Mouse (Mus musculus) forebrain, postnatal 0 days (tissue): Measurements from ENCODE around the gene Pgp. TPM values are rescaled to one million over a fixed set of nuclear protein-coding genes. Genes with fewer than 3 reads are reported as not detected.

Experiments
- ATAC-seq: fragments of 200-750 bp; cut with Nextera tagmentation; 2 replicates; pipeline ENCODE4 v1.8.0; 2017; ENCODE audit warnings: mild to moderate bottlenecking, moderate library complexity
- DNase-seq: peaks from one replicate; pipeline ENCODE4 v3.0.0-alpha.2; 2015
- H3K27ac ChIP-seq: fragments of 300-500 bp; sonication (generic); 2 replicates; pipeline ENCODE4 v1.5.1; 2014; ENCODE audit warnings: low read depth, mild to moderate bottlenecking, antibody characterized with exemption, low read length, moderate library complexity, mixed read lengths
- H3K27me3 ChIP-seq: fragments of 300-500 bp; sonication (generic); 2 replicates; pipeline ENCODE4 v1.6.1; 2014; ENCODE audit warnings: mild to moderate bottlenecking, low read length, mixed read lengths; ENCODE audit not compliant: insufficient read depth
- H3K36me3 ChIP-seq: fragments of 300-500 bp; sonication (generic); 2 replicates; pipeline ENCODE4 v1.6.1; 2014; ENCODE audit warnings: mild to moderate bottlenecking, moderate library complexity; ENCODE audit not compliant: insufficient read depth
- H3K4me1 ChIP-seq: fragments of 300-500 bp; sonication (generic); 2 replicates; pipeline ENCODE4 v1.6.1; 2014; ENCODE audit warnings: antibody characterized with exemption; ENCODE audit not compliant: insufficient read depth
- H3K4me2 ChIP-seq: fragments of 300-500 bp; sonication (generic); 2 replicates; pipeline ENCODE4 v1.6.1; 2014; ENCODE audit warnings: low read depth, mild to moderate bottlenecking, moderate library complexity
- H3K4me3 ChIP-seq: fragments of 300-500 bp; sonication (generic); 2 replicates; pipeline ENCODE4 v1.5.1; 2014; ENCODE audit warnings: low read depth, low read length, mixed read lengths
- H3K9ac ChIP-seq: fragments of 300-500 bp; sonication (generic); 2 replicates; pipeline ENCODE4 v1.6.1; 2014; ENCODE audit warnings: mild to moderate bottlenecking
- H3K9me3 ChIP-seq: fragments of 300-500 bp; sonication (generic); 2 replicates; pipeline ENCODE4 v1.6.1; 2016; ENCODE audit warnings: low read length
- CTCF ChIP-seq: sonication (generic); IDR thresholded peaks from 2 replicates; pipeline ENCODE4 v1.5.1; 2016; ENCODE audit warnings: antibody characterized with exemption, control low read depth, low read depth
- WGBS: fragments of 180-500 bp; shearing (Covaris S2); extraction: QIAGEN DNeasy Blood & Tissue Kit; methylation state at CpG from one replicate; pipeline ENCODE4 v1.1.7; 2014; 5-methylcytosine and 5-hydroxymethylcytosine counted together
- polyA plus RNA-seq: library from polyadenylated mRNA; unstranded; fragments of >200 nt; fragmentation: Nextera tagmentation; extraction: Ambion mirVana; gene quantifications from 2 replicates; pipeline ENCODE4 v1.2.1, GENCODE M21; 2015
- total RNA-seq: library from RNA; depleted of rRNA; stranded (reverse); fragments of >200 nt; gene quantifications from 2 replicates; pipeline ENCODE4 v1.2.3, GENCODE M21; 2014

Gene Pgp
- total and polyA plus RNA-seq, 2 experiments from 2014 or later = 37.8 to 72.5 TPM

DNA sequence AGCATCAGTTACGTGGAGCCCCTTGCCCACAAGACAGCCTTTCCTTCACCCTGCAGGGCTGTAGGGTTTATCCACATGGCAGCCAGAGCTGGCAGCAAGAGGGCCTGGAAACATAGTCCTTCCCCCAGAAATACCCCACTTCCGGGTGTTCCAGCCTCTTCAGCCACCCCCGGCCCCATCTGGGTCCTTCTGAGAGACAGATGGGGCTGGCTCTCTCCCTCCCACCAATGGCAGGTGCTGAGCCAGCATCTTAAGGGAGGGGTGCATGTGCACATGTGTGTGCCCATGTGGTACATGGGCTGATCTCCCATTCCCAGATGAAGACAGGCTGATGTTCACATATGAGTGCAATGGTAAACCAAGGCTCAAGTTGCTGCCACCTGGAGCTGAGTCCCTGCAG, 25.3 kb downstream of the Pgp start:
- H3K4me3 ChIP-seq = no peak overlapping the region
- H3K36me3 ChIP-seq = peaks cover 50% of the 10 kb centered on the region
- H3K4me2 ChIP-seq = no peak overlapping the region
- H3K9ac ChIP-seq = no peak overlapping the region
- H3K9me3 ChIP-seq = no peaks in the 10 kb centered on the region
- H3K4me1 ChIP-seq = peaks cover 4% of the 10 kb centered on the region; the same call in 1 of the 2 replicates
- no peak for DNase-seq
- H3K27me3 ChIP-seq = no peaks in the 10 kb centered on the region
- 64% methylated on average over 3 of the region's 3 CpGs for WGBS
- no peak for TF ChIP-seq CTCF
- peak; percentile 30 for ATAC-seq
- peak overlapping the region; percentile 21; the same call in 1 of the 2 replicates for H3K27ac ChIP-seq

DNA sequence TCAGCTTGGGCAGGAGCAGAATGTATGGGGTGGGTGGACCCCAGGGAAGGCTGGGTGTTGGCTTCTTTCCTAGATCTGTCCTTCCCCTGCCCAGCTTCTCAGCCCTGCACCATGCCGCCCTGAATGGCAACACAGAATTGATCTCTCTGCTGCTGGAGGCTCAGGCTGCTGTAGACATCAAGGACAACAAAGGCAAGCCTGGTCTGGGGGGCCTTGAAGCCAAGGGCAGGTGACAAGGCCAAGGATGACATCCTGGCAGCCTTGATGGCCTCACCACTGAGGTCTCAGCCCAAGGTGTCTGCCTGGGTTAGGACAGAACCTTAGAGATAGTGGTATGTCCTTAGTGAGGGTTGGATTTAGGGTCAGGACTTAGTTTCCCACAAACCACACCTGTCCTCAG, 25.8 kb downstream of the Pgp start:
- no peak for ATAC-seq
- no peak for DNase-seq
- Histone ChIP-seq H3K27me3 (no peaks in the 10 kb centered on the region), H3K4me2 (no peak overlapping the region), H3K4me3 (no peak overlapping the region), H3K9ac (no peak overlapping the region), H3K27ac (no peak overlapping the region), H3K9me3 (no peaks in the 10 kb centered on the region), H3K4me1 (no peaks in the 10 kb centered on the region), H3K36me3 (peaks cover 56% of the 10 kb centered on the region)
- WGBS = 81% methylated on average over 1 of the region's 1 CpGs
- no peak for TF ChIP-seq CTCF

DNA sequence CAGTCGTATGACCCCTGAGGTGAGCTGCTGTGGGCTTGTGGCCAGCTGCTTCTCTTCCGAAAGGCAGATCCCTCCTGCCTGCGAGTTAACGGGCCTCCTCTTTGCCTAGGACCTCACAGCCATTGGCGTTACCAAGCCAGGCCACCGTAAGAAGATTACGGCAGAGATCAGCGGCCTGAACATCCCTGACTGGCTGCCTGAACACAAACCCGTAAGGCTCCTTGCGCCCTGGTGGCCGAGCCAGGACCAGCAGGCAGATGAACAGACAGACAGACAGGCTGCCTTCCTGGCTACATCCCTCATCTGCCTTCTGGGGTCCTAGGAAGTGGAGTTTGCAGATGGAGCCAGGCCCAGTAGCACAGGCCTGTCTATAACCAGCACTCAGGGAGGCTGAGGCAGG, 32.0 kb downstream of the Pgp start:
- H3K36me3 ChIP-seq = peaks cover 86% of the 10 kb centered on the region

DNA sequence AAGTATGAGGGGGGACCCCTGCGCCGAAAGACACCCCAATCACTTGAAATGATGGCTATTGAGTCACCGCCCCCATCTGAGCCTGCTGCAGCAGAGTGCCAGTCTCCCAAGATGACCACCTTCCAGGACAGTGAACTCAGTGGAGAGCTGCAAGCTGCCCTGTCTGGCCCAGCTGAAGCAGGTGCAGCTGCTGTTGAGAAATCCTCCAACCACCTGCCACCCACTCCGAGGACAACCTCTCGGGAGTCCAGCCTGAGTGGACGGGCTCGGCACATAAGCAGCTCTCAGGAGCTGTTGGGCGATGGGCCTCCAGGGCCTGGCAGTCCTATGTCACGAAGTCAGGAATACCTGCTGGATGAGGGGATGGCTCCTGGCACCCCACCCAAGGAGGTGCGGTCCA, 33.9 kb downstream of the Pgp start:
- TF ChIP-seq CTCF = no peak
- 96% methylated on average over 10 of the region's 10 CpGs for WGBS
- peaks cover 81% of the 10 kb centered on the region for H3K36me3 ChIP-seq

More for the DNA sequence above, 32.0 kb downstream of the Pgp start:
- Histone ChIP-seq H3K4me1 (no peaks in the 10 kb centered on the region), H3K27ac (no peak overlapping the region), H3K27me3 (no peaks in the 10 kb centered on the region), H3K4me2 (no peak overlapping the region), H3K4me3 (no peak overlapping the region), H3K9ac (no peak overlapping the region), H3K9me3 (no peaks in the 10 kb centered on the region)
- TF ChIP-seq CTCF = peak; percentile 24; the same call in 1 of the 2 replicates
- 34% methylated on average over 11 of the region's 11 CpGs for WGBS
- ATAC-seq = no peak
- DNase-seq = no peak

DNA sequence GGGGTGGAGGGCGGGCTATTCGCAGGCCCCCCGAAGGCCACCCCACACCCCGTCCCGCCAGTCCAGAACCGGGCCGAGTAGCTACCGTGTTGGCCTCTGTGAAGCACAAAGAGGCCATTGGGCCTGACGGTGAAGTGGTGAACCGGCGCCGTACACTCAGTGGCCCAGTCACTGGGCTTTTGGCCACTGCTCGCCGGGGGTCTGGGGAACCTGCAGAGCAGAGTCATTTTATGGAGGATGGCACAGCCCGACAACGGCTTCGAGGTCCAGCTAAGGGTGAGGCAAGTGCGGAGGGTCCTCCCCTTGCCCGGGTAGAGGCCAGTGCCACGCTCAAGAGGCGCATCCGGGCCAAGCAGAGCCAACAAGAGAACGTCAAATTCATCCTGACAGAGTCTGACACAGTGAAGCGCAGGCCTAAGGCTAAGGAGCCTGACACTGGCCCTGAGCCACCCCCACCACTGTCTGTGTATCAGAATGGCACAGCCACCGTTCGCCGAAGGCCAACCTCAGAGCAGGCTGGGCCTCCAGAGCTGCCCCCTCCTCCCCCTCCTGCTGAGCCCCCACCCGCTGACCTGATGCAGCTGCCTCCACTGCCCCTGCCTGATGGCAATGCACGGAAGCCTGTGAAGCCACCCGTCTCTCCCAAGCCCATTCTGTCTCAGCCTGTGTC, 35.2 kb downstream of the Pgp start:
- DNase-seq = no peak
- no peak for ATAC-seq
- TF ChIP-seq CTCF = no peak
- Histone ChIP-seq H3K27me3 (no peaks in the 10 kb centered on the region), H3K4me2 (no peak overlapping the region), H3K9ac (no peak overlapping the region), H3K9me3 (no peaks in the 10 kb centered on the region), H3K27ac (no peak overlapping the region; the same call in 1 of the 2 replicates), H3K4me1 (no peaks in the 10 kb centered on the region), H3K36me3 (peaks cover 81% of the 10 kb centered on the region), H3K4me3 (no peak overlapping the region)
- WGBS = 90% methylated on average over 30 of the region's 30 CpGs

More for the DNA sequence above, 33.9 kb downstream of the Pgp start:
- no peak overlapping the region for H3K4me3 ChIP-seq
- H3K4me1 ChIP-seq = no peaks in the 10 kb centered on the region
- no peaks in the 10 kb centered on the region for H3K27me3 ChIP-seq
- ATAC-seq (no peak), DNase-seq (no peak)
- H3K9me3 ChIP-seq = no peaks in the 10 kb centered on the region
- no peak overlapping the region for H3K9ac ChIP-seq
- H3K4me2 ChIP-seq = no peak overlapping the region
- H3K27ac ChIP-seq = no peak overlapping the region

DNA sequence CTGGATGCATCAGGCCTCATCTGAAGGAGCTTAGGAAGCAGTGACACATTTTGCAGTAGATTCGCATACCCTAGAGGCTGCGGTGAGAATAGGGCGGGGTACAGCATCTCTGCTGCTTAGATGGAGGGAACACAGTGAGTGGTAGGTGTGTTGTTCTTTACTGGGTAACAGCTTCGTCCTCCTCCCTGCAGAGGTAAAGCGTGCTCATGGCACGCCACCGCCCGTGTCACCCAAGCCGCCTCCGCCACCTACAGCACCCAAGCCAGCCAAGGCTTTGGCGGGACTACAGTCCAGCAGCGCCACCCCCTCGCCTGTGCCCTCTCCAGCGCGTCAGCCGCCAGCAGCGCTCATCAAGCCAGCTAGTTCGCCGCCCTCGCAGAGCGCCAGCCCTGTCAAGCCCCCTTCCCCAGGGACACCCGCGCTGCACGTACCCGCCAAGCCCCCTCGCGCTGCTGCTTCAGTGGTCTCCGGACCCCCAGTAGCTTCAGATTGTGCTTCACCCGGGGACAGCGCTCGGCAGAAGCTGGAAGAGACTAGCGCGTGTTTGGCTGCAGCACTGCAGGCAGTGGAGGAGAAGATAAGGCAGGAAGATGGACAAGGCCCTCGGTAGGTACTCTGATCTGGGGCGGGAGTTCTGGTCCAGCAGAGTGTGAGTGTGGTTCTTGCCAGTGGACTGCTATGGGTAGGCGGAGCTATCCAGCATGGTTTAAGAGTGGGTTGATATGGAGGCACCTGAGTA, 36.3 kb downstream of the Pgp start:
- peaks cover 81% of the 10 kb centered on the region for H3K36me3 ChIP-seq
- TF ChIP-seq CTCF = 0 out of 2 replicates have a peak, but pooled peaks have one; percentile 13
- no peaks in the 10 kb centered on the region for H3K9me3 ChIP-seq
- H3K9ac ChIP-seq = no peak overlapping the region
- no peaks in the 10 kb centered on the region for H3K27me3 ChIP-seq
- H3K4me3 ChIP-seq = no peak overlapping the region
- ATAC-seq (peak; percentile 55), DNase-seq (peak; percentile 44)
- H3K4me1 ChIP-seq = no peaks in the 10 kb centered on the region
- 30% methylated on average over 36 of the region's 36 CpGs for WGBS
- H3K4me2 ChIP-seq = no peak overlapping the region
- H3K27ac ChIP-seq = peak overlapping the region; percentile 35; the same call in 1 of the 2 replicates

DNA sequence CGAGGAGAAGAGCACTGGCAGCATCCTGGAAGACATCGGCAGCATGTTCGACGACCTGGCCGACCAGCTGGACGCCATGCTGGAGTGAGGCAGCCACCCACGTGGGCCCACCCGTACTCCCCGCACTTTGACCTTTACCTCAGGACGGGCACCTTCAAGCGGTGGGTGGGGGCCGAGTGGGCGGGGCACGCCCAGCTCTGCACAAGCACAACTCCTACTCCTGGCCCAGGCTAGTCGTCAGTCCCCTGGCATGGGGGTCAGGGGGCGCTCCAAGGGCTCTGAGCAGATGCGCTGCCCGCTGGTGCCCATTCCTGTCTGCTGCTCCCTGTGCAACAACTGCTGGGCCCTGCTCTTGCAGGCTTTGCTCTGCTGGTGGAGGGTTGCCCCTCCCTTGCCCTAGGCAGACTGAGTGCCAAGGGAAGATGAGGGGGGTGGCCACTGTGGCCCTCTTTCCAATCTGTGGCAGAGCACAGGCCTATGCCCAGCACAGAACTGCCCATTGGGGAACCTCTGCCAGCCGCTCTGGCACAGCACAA, 37.0 kb downstream of the Pgp start:
- H3K27ac ChIP-seq = no peak overlapping the region
- 0 out of 2 replicates have a peak, but pooled peaks have one; percentile 7 for TF ChIP-seq CTCF
- no peak for ATAC-seq

More for the DNA sequence above, 37.0 kb downstream of the Pgp start:
- Histone ChIP-seq H3K4me3 (no peak overlapping the region), H3K27me3 (no peaks in the 10 kb centered on the region), H3K4me1 (no peaks in the 10 kb centered on the region), H3K9ac (no peak overlapping the region), H3K9me3 (no peaks in the 10 kb centered on the region), H3K4me2 (no peak overlapping the region), H3K36me3 (peaks cover 83% of the 10 kb centered on the region)
- no peak for DNase-seq
- 61% methylated on average over 19 of the region's 19 CpGs for WGBS
